Mouse (Mus musculus) MEL-GATA-1-ER (cell line): ENCODE results near the gene Atxn1l.

Experiments used
- DNase-seq: peaks from one replicate; pipeline ENCODE4 v3.0.0-alpha.2; 2012; ENCODE audit warnings: low read depth; ENCODE audit errors: extremely low read depth

Gene Atxn1l

DNA sequence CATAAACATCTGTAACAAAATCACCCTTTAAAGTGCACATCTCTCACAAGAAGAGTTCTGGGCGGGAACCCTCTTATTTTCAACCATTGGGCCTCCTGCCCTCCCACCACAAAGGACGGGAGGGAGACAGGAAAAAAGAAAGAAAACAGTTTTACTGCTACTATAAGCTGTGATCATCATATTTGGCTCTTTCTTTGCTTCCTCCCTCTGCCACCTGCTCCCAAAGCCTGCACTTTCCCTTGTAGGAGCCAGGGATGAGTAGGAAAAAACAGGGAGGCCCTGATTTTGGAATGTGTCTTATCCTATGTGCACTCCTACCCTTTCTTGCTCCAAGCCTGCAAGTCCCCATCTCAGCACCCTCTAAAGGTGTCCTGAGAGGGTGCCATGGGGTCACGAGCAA lies 6.5 kb downstream of the Atxn1l start:
- DNase-seq: no peak

DNA sequence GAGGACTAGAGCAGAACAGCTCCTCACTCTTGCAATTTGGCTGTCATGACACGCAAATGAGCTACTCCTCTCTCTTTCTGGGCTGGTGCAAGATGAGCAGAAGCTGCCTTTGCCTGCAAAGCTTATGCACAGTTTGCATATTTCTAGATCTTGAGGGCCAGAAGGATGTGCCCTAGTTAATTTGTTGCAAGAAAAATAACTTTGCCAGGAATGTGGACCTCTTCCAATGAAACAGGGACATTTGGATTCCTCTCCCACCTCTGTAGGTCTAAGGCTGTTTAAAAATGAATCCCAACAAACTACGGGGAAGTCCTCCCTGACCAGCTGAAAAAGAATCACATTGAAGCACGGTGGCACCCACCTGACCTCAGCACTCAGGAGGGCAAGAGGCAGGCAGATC lies 12.4 kb downstream of the Atxn1l start:
- no peak for DNase-seq

DNA sequence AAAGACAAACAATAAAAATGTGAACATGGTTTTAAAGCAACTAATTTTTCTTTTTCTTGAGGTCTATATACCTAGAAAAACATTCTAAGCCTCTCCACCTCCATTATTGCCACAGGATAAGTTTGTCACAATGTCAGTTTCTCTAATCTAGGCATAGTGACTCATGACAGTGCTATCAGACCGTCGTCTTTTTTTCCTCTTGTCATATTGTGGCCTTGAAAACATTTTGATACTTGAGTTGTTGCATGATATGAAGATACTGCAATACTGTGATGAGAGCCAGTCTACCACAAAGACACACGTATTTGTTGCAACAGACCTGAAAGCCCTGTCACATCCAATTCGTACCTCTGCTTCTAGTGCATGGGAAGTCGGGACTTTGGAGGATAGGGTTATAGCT lies 22.6 kb downstream of the Atxn1l start:
- DNase-seq: no peak

DNA sequence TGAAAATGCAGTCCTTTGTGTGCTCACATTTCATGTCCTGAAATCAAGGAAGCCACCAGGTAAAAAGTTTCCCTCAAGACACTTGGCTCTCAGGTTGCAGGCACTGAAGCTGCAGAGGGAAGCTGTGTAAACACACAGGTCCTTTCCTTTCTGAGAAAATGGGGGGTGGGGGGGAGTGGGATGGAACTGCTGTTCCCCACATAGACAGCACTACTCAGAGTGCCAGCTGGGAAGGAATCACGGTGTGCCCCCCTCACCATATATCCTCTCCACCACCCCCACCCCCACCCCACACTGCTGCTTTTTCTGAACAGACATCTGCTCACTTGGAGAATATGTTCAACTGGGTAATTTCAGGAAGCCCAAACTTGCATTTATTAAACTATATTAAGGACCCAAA lies 25.0 kb downstream of the Atxn1l start:
- no peak for DNase-seq

DNA sequence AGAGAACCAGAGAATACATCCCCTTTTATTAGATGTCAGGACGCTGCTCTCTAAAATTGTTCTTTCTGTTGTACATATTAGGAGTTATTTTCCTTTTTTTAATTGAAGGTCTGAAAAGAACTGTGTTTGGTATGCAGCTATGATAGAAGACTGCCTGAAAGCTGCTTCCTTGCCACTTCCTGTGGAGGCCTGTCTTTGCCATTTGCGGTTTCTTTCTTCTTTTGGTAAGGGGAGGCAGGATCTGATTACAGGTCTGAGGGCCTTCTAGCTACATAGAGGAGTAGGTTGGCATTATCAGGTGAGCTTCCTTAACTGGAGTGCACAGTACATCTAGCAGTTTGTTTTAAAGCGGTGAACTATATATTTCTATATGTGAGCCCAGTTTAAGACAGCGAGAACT lies 29.6 kb downstream of the Atxn1l start:
- DNase-seq: no peak

DNA sequence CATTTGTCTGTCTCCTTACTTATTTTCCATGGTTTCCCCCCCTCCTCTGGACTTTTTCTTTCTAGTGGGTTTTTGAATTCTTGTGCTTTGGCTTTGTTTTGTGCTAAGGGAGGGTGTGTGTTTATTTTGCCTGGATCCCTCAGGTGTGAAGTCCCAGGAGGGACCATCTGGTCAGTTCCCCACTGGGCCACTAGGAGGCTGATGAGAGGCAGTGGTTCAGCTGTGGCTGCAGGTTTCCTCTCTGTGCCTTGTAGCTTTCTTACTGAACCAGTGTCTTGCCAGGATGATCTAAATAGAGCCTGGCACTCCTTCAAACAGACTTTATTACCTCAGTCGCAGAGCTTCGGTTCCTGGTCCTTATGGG lies 30.7 kb downstream of the Atxn1l start:
- DNase-seq: peak; percentile 49

DNA sequence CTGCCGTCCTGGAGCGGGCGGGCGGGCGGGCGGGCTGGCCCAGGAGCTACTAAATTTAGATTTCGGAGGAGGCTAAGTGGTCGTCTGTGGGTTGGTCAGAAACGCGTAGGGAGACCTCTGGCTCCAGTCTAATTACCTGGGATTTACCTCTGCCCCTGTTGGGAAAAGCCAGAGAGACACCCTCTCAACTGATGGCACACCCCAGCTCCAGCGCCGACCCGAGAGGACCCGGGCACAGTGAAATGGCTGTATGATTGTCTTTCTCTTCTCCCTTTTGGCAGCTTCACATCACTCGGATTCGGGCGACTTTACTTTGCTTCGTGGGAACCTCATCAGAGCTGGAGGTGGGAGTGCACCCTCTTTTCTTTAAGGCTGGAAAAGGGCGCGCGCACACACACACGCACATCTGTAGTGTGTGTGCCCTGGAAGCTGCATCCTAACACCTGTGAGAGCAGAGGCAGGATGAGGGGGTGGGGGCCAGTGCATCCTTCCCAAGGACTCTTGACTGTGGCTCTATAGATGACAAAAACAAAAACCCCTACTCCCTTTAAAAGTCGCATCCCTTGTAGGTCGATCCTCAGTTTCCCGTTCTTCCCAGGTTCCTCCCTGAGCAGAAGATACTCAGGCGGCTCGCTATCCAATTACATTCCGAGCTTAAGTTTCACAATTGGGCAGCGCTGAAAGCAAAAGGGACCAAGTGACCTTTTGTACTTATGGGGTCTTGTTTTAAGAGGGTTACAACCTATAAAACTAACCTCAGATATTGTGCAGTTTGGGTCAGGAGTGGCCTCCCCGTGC lies 31.3 kb downstream of the Atxn1l start:
- peak; percentile 10 for DNase-seq

DNA sequence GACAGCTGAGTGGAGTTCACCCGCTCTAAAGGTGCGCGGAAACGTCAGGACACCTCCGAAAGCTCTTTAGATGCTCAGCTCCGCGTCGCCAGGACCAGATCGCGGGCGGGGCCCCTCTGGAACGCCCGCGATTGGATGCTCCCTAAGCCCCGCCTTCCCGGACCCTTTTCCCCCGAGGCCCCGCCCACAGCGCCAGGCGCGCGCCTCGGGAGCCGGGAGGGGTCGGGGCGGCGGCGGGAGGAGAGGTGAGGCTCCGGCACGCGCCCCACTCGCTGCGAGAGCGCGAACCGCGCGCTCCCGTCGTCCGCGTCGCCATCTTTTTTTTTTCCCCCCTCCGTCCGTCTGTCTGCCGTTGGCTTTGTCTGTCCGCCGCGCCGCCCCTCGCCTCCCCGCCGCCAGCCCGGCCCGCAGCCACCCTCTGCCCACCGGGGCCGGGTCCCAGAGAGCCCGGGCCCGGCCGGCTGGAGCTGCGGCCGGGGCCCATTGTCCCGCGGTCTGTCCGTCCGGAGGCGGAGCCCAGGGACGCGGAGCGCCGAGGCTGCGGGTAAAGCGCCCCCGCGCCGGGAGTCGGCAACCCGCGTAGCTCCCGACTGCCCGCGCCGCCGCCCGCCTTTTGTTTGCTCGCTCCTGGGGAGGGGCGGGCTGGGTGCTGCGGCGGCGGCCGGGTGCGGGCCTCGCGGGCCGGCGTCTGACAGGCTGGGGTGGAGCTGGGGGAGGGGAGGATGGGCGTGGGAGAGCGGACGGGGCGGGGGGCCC lies 32.0 kb downstream of the Atxn1l start, which contains the start of gene Zfp821:
Zfp821 (plus strand) TSS at position 227 of the 756 bp plus-strand sequence.
- DNase-seq: peak; percentile 49

DNA sequence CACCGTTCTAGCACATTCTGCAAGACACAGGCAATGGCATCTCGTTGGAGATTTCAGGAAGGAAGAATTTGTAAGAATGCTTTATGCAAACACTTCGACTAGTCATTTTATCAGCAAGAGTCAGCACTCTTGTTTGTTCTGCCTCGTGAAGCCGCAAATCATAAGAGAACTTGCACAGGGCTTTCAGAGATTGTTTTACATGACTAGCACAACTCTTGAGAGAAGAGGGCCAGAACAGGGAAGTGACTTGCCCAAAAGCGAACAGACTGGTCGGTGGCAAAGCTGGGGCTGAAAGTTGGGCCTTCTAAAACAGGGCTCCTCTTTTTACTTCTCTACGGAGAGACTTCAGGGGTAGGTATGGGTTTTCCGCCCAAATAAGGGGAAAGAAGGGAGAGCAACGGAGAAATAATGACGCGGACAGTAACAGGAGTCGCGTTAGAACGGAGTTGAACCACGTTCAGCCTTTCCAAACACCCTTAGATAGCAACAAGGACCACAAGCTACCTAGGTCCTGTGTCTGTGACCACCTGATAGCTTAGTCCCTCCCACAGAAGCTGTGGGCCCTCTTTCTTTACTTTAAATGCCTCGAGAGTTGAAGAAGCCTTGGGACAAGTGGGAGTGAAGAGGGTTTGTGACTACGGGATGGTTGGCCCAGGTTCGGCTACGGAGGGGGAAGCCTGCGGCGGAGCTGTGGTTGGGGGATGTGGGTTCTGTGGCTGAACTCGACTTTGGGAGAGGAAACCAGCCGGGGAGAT lies 32.8 kb downstream of the Atxn1l start:
- peak; percentile 71 for DNase-seq

DNA sequence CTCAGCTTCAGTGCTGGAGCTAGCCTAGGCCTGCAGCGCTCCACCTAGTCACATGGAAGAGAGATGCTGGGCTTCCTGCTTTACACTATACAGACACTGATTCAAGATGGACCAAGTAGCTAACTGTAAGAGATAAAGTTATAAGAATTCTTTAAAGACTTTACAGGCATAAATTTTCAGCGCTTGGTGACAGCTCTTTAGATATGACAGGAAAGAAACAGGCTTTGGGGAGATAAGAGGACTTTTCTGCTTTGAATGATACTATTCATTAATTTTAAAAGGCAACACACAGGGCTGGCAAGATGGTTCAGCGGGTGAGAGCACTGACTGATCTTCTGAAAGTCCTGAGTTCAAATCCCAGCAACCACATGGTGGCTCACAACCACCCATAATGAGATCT lies 39.1 kb downstream of the Atxn1l start:
- peak; percentile 9 for DNase-seq

DNA sequence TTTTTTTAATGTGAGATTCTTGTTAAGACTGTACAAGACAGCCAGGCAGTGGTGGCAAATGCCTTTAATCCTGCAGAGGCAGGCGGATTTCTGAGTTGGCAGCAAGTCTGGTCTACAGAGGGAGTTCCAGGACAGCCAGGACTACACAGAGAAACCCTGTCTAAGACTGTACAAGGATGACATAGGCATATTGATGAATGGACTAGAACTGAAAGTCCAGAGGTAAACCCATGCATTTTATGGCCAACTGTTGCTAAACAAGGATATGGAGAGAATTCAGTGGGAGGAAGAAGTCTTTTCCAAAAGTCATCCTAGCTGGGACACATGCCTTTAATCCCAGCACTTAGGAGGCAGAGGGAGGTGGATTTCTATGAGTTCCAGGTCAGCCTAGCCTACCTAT lies 39.8 kb downstream of the Atxn1l start:
- DNase-seq: no peak

DNA sequence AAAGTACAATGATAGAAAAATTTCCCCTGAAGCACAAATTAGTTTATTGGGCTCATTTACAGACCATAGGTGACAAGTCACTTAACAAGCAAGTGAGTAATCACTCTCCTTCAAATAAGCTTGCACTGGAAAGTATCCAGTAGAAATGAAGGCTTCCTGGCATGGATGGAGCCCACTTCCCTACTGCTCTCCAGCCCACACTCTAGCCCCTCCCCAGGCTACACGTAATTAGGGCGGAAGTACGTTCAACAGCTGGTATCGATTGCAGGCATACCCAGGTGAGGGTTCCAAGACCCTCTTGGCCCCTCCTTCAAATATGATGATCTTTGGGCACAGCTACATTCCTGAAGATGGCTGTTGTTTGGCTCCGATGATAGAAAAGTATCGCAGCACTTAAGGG lies 43.4 kb downstream of the Atxn1l start:
- DNase-seq: no peak

DNA sequence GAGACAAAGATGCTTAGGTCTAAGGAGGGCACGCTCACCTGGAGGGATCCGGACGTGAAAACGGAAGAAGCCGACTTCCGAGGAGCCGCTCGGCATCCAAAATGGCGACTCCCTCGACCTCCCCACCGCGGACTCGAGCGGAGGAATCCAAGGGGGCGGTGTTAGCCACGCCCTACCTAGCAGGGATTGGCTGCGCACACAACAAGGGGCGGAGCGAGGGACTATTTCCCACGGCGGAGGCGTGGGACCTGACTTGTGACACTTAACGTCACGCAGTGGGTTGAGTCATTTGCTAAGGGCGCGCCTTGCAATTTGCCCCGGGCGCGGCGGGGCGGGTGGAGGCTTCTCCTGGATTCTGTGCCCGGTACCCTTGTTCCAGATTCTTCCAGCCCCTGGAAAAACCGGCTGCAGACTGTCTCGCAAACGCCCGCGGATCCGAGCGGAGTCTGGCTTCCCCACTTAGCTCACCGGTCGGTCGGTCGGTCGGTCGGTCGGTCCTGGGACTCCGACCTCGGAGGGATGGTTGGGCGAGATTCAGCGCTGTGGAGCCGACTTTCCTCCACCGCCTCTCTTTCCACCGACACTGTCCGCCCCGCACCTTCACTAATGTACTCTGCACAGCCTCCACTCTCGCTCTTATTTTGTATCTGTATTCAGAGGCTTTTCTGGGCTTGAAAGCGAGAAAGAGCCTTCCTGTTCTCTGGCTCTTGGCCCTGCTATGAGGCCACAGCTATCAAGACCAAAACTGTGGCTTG lies 44.2 kb downstream of the Atxn1l start, which contains the start of gene Ist1:
Ist1 (minus strand) TSS at position 115 of the 755 bp plus-strand sequence.
- peak; percentile 97 for DNase-seq

DNA sequence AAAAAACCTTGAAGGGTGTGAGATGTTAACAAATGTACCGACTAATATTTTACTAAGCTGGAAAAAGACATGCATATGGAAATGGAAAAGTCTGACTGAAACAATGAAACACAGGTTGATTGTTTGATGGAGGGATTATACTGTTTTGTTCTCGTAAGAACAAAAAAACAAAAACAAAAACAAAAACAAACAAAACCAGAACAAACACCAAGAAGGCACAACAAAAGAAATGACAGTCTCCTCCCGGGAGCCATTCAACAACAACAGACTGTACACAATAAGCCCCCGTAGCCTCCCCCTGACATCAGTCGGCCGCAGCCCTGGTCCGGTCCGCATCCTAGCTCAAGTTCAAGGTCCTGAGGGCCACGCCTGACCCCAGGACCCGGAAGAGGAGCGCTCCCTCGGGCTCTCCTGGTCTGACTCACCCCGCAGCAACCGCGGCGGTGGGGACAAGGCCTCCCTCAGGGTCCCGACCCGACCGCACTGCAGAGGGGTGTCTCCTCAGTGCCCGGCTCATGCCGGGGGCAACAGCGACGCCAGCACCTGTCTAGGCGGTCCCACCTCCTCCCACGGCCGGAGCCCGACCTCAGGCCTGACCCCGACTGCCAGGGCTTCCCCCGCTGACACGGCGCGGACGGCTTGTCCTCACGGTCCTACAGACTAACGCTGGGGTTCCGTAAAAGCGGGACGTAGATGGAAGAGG lies 44.9 kb downstream of the Atxn1l start:
- DNase-seq: peak; percentile 7

DNA sequence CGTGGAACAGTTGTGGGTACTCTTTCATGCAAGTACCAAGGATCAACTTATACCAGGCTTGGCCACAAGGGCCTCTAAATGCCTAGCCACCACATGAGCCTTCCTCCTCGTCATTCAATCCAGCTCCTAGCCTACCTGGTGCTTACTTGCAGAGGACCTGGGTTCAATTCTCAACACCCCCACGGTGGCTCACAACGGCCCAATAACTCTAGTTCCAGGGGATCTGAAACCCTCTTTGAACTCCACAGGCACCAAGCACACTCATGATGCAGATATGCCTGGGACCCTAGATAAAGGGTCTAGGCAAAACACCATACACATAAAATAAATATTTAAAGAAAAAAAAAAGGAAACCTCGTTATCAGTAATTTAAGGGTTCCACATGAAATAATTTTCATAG lies 45.8 kb downstream of the Atxn1l start:
- DNase-seq: peak; percentile 31

DNA sequence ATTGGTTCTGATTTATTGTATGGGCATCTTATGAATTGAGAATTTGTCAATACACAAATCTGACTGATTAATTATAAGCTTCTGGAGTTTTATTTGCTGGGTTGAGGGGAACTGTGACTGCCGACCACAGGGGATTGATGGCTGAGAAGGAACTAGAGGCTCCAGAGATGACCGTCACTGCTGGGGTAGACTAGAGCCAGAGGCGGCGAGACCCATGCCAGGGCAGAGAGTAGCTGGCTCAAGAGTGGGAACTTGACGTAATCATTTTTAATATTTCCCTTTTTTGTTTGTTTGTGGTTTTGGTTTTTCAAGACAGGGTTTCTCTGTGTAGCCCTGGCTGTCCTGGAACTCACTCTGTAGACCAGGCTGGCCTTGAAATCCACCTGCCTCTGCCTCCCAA lies 50.3 kb downstream of the Atxn1l start:
- no peak for DNase-seq

DNA sequence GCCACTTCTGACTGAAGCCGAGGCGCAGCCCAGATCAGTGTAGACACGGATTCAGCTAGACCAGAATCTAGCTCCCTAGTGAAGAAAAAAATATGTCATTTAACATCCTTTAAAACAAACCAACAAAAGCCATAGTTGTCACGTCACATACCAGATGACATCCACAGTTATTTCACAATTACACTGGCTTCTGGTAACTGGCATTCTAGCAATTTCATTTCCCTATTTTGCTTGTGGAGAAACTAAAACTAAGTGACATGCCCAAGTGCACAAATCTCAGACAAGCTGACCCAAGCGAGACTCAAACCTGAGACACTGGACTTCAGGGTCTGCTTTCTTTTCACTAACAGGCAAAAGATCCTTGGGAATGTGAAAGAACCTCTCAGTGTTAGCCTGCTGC lies 55.4 kb downstream of the Atxn1l start:
- DNase-seq: no peak

DNA sequence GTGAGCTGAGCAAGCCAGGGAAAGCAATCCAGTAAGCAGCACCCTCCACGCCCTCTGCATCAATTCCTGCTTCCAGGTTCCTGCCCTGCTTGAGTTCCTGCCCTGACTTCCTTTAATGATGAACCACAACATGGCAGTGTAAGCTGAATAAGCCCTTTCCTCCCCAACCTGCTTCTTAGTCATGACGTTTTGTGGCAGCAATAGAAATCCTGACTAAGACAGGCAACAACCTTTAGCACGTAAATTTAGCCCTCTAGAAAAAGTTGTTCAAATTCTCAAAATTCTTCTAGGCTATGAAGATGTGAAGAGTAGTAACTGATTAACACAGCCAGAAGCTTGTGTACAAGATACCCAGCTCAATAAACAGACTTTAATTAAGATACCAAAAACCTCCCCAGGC lies 56.0 kb downstream of the Atxn1l start:
- DNase-seq: no peak
